Mouse (Mus musculus) left cerebral cortex, postnatal 10 days (tissue): ENCODE results near the gene Olfr1324. TPM values are rescaled to one million over a fixed set of nuclear protein-coding genes. Genes with fewer than 3 reads are reported as not detected.
"Not testable (repeated sequence)": the region's sequence is repeated elsewhere in the genome, so short reads cannot be mapped to it uniquely, and the experiment has no call there.

Source experiments
- DNase-seq, 2 experiments: peaks; one replicate each; pipeline ENCODE4 v3.0.0; 2021 to 2022; ENCODE audit warnings: low spot score in 2 of 2, mixed read lengths in 1 of 2; ENCODE audit errors: extremely low spot score in 1 of 2
- intact Hi-C: fragments of 180-260 bp; cut with DNase I; formaldehyde crosslinking; loops from one replicate; pipeline ENCODE4 v1.15.1; 2025
- total RNA-seq, 2 experiments: library from RNA; stranded (reverse); gene quantifications; 2 replicates each; pipeline ENCODE4 v1.2.3; 2021

The Olfr1324 gene
- not detected for total RNA-seq

GRCm38 (mm10) chrX:50428398-50428797, at the start of gene Olfr1324:
Gene Olfr1324 (minus strand): TSS chrX:50428498.
- no peak for DNase-seq
- intact Hi-C loops: no loop called here

- DNase-seq, intact Hi-C loops: not testable (repeated sequence)
These were observed 42.0 kb upstream of the Olfr1324 start for GRCm38 (mm10) chrX:50470341-50470740.

DNA sequence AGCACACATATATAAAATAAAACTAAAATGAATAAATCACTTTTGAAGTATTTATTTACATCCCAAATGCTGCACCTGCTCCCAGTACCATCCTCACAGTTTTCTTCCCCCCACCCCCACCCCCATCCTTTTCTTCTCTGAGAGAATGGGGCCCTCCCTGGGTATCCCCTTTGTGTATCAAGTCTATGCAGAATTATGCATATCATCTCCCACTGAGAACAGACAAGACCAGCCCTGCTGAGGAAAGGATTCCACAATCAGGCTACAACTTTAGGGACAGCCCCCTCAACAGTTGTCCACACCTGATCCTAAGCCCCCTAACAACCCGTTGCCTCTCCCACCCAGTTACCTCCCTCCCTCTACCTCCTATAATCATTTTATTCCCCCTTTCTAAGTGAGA, 27.8 kb upstream of the Olfr1324 start:
- no peak for DNase-seq
- intact Hi-C loops: no loop called here

GRCm38 (mm10) chrX:50443352-50443751, 15.1 kb upstream of the Olfr1324 start:
- intact Hi-C loops: no loop called here

GRCm38 (mm10) chrX:50442696-50443095, 14.4 kb upstream of the Olfr1324 start:
- intact Hi-C loops: no loop called here
- DNase-seq: no peak

More at GRCm38 (mm10) chrX:50443352-50443751, 15.1 kb upstream of the Olfr1324 start:
- DNase-seq: no peak

DNA sequence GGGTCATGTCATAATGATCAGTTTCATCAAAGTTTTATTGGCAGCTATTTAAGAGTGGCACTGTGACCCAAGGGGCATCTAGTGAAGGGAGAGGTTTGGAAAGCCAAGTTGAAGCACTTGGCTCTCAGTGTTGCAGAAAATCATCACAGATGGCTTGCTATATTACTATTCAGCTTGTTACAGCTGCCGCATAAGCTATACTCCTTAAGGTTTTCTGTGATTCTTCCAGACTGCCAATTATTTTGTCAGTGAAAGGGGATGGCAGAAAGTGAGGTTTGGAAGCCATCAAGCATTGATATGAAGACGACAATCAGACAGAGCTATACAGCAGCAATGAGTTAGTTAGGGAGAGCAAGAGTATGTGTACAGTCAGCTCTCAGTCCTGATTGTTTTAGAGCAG, 4.2 kb upstream of the Olfr1324 start:
- DNase-seq: no peak
- intact Hi-C loops: no loop called here

- intact Hi-C loops: no loop called here
- DNase-seq: no peak
These were observed 478 bp downstream of the Olfr1324 start for GRCm38 (mm10) chrX:50427712-50428328.

GRCm38 (mm10) chrX:50425899-50426436, 2.3 kb downstream of the Olfr1324 start:
- no peak for DNase-seq
- intact Hi-C loops: no loop called here

DNA sequence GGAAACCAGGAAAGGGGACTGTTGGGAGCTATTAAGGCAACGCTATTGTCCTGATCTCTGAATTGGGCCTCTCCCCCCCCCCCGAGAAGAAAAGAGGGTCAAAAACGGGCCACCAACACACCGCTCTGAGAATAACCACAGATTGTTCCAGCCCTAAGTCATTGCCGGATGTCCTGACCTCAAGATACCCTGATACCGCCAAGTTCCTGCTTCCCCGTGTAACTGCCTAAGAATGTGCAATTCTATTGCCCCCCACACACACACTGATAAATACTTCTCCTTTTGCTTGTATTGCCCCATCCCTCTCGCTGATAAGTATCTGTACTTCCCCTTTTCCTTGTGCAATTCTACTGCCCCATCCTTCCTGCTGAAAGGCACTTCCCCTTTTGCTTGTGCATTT, 17.9 kb downstream of the Olfr1324 start:
- intact Hi-C loops, DNase-seq: not testable (repeated sequence)

GRCm38 (mm10) chrX:50390616-50391015, 37.7 kb downstream of the Olfr1324 start:
- intact Hi-C loops, DNase-seq: not testable (repeated sequence)

DNA sequence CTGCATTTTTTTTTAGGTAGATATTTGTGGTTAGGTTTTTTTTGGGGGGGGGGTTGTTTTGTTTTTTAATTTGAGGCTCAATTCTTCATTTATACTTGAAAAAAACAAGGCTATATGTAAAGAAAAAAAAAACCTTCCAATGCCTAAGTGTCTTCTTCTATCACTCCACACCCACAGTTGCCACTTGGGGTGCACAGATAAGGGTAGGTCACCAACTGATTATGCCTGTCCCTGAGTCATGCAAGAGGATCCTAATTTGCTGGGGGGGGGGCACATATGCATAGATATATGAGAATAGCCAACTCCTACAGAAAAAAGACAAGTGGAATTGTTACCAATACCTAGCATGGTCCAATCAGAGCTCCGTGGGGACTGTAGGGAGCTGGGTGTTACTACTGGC, 53.3 kb downstream of the Olfr1324 start:
- DNase-seq: no peak
- intact Hi-C loops: no loop called here
